Mouse (Mus musculus) thymus, adult 2 months (tissue): ENCODE measurements at regions not wholly inside any gene's neighbourhood (a gene's known extent, or its start where the extent isn't known, plus 50 kb on each side); places are given as distances from the start of the nearest gene placed in this dataset.

Source experiments
- CTCF ChIP-seq: fragments of 200-500 bp; IDR thresholded peaks from 2 replicates; pipeline ENCODE4 v1.5.1; 2012; ENCODE audit warnings: mild to moderate bottlenecking, control low read depth, low read length, moderate library complexity, borderline replicate concordance; ENCODE audit not compliant: control insufficient read depth, poor library complexity, insufficient read depth; ENCODE audit errors: extremely low read depth
- POLR2A ChIP-seq: fragments of 200-500 bp; IDR thresholded peaks from 2 replicates; pipeline ENCODE4 v1.6.1; 2012; ENCODE audit warnings: mild to moderate bottlenecking, low read length, control low read depth, moderate library complexity; ENCODE audit not compliant: control insufficient read depth, poor library complexity, insufficient read depth; ENCODE audit errors: extremely low read depth

GRCm38 (mm10) chr16:88399881-88400280 is 106.9 kb downstream of the Cldn17 start:
- no peak for TF ChIP-seq CTCF
- no peak for TF ChIP-seq POLR2A
